12 mouse cellular contexts compared by ENCODE assay signal in genomic region chr1:53814077-53814705, GRCm38 (mm10). TPM values are rescaled to one million over a fixed set of nuclear protein-coding genes. Genes with fewer than 3 reads are reported as not detected.
A peak's percentile ranks its signal among the peaks of the same experiment; 100 is the strongest.
DNase-seq lines count a peak whose midpoint lies in the region; ATAC-seq and TF ChIP-seq lines count a peak whose summit lies in the region.
"Had no signal": no experiment of that assay in that cellular context is flagged by ENCODE, and none has a peak within 500 bp of the region (broad histone marks: within the 10 kb centered on the region; RNA-seq: fewer than 3 reads in every experiment).

No protein-coding gene starts in this region.

- no peak overlapping the region for H3K4me3 ChIP-seq in intestine, postnatal 0 days (ENCODE audit: low read depth, low read length)
- H3K4me3 ChIP-seq in midbrain, embryonic 16.5 days (ENCODE audit: low read depth, low read length) = no peak overlapping the region
- H3K4me3 ChIP-seq: lung, embryonic 15.5 days had no signal

- no peak overlapping the region for H3K4me2 ChIP-seq in intestine, postnatal 0 days (replicated peaks; ENCODE audit: low read depth)
- H3K4me2 ChIP-seq in midbrain, embryonic 16.5 days (ENCODE audit: low read length) = no peak overlapping the region
- H3K4me2 ChIP-seq: liver, embryonic 11.5 days; lung, embryonic 15.5 days had no signal

- H3K27me3 ChIP-seq in intestine, postnatal 0 days (replicated peaks; ENCODE audit: control insufficient read depth, insufficient read depth, low read length) = no peaks in the 10 kb centered on the region
- H3K27me3 ChIP-seq in midbrain, embryonic 16.5 days (ENCODE audit: control insufficient read depth, insufficient read depth, low read depth, low read length) = no peaks in the 10 kb centered on the region
- H3K27me3 ChIP-seq: lung, embryonic 15.5 days had no signal

- intact Hi-C loops in heart, postnatal 14 days (cut with DNase I) = no loop called here
- intact Hi-C loops in heart, postnatal 25 days (cut with DNase I) = loop anchor here (5.0 kb wide), 1 partner anchor 38 kb away; no protein-coding TSS in a partner anchor

- no peak for TF ChIP-seq CTCF in intestine, postnatal 0 days (IDR thresholded peaks at IDR 0.05; ENCODE audit: low read depth)

- no peak overlapping the region for H3K27ac ChIP-seq in intestine, postnatal 0 days (ENCODE audit: low read depth, low read length)
- H3K27ac ChIP-seq in midbrain, embryonic 16.5 days (ENCODE audit: low read length) = no peak overlapping the region
- H3K27ac ChIP-seq: lung, embryonic 15.5 days had no signal

- 61% methylated on average over 2 of the region's 2 CpGs for WGBS in intestine, postnatal 0 days
- 58% methylated on average over 2 of the region's 2 CpGs for WGBS in midbrain, embryonic 16.5 days

- no peak overlapping the region for H3K9ac ChIP-seq in intestine, postnatal 0 days (ENCODE audit: low read depth, low read length)
- H3K9ac ChIP-seq in midbrain, embryonic 16.5 days (ENCODE audit: low read depth, low read length) = no peak overlapping the region
- H3K9ac ChIP-seq: lung, embryonic 15.5 days had no signal

- no peak for ATAC-seq in intestine, postnatal 0 days
- no peak for ATAC-seq in midbrain, embryonic 16.5 days

- H3K9me3 ChIP-seq in intestine, postnatal 0 days (ENCODE audit: control insufficient read depth) = no peaks in the 10 kb centered on the region
- H3K9me3 ChIP-seq in midbrain, embryonic 16.5 days (replicated peaks; ENCODE audit: control insufficient read depth, low read length, poor library complexity, severe bottlenecking) = no peaks in the 10 kb centered on the region
- H3K9me3 ChIP-seq: lung, embryonic 15.5 days had no signal

- H3K4me1 ChIP-seq in intestine, postnatal 0 days (replicated peaks; ENCODE audit: control insufficient read depth, insufficient read depth, low read length) = no peaks in the 10 kb centered on the region
- H3K4me1 ChIP-seq in midbrain, embryonic 16.5 days (ENCODE audit: control insufficient read depth, insufficient read depth, low read length) = no peaks in the 10 kb centered on the region

- peak; percentile 28 to 37 for DNase-seq in heart, postnatal 14 days
- DNase-seq in heart, postnatal 25 days (ENCODE audit: low spot score) = no peak
- peak; percentile 61 for DNase-seq in thymus, postnatal 4 days
- DNase-seq in thymus, postnatal 0 days (ENCODE audit: low spot score) = no peak
- DNase-seq in adipocyte (ENCODE audit: low spot score) = peak; percentile 20
- DNase-seq: cerebellum, adult 11-12 months; cerebellum, postnatal 36 days; gastrocnemius, postnatal 36 days had no signal

- no peaks in the 10 kb centered on the region for H3K36me3 ChIP-seq in intestine, postnatal 0 days (ENCODE audit: control insufficient read depth, insufficient read depth)
- H3K36me3 ChIP-seq in midbrain, embryonic 16.5 days (ENCODE audit: control insufficient read depth, insufficient read depth, low read length) = peaks cover 4% of the 10 kb centered on the region
- H3K36me3 ChIP-seq: lung, embryonic 15.5 days had no signal

RNA-seq across cellular contexts. Expression of gene Stk17b, which starts 29.2 kb away (rescaled TPM):
- total RNA-seq in heart, postnatal 14 days (2021) = 10 to 100 TPM; 13.8 to 16.9 TPM
- 10 to 100 TPM; 10.8 to 14.6 TPM for total RNA-seq in heart, postnatal 25 days (2021)
- polyA plus RNA-seq in thymus, postnatal 0 days (2015; fragmentation: Nextera tagmentation; extraction: Ambion mirVana) = 96.5 and 107 TPM in 2 replicates
- polyA plus RNA-seq in intestine, postnatal 0 days (2015; fragmentation: Nextera tagmentation; extraction: Ambion mirVana) = 17.1 and 17.8 TPM in 2 replicates
- 3.4 and 5.1 TPM in 2 replicates for polyA plus RNA-seq in midbrain, embryonic 16.5 days (2015; fragmentation: Nextera tagmentation; extraction: Ambion mirVana)

Comparison
In these comparisons a context has a peak if more than half of its experiments do, and no peak if none do; other contexts are left out.
1. DNase-seq: peak in heart, postnatal 14 days (2 of 2), thymus, postnatal 4 days (single experiment) and adipocyte (single experiment); none in heart, postnatal 25 days (single experiment) and thymus, postnatal 0 days (single experiment).